Mouse (Mus musculus): ENCODE measurements around the gene Ndufa8. TPM values are rescaled to one million over a fixed set of nuclear protein-coding genes. Genes with fewer than 3 reads are reported as not detected.

Ndufa8 gene
- polyA plus RNA-seq, 1 experiment: 99.4 TPM

- no peak overlapping the region for H3K27ac ChIP-seq (ENCODE audit: insufficient read depth, low read length)
- TF ChIP-seq POLR2A (IDR thresholded peaks at IDR 0.05; ENCODE audit: low read depth, low read length): no peak
- TF ChIP-seq CTCF (IDR thresholded peaks at IDR 0.05; ENCODE audit: borderline replicate concordance, insufficient read depth, low read length): no peak
- H3K4me1 ChIP-seq (ENCODE audit: control insufficient read depth, insufficient read depth, low read length): 0 out of 2 replicates have a peak, but pooled peaks cover 4% of the 10 kb centered on the region
- no peak overlapping the region for H3K4me3 ChIP-seq (ENCODE audit: insufficient read depth, low read length)
Observed at GRCm38 (mm10) chr2:35996753-35997152, 52.5 kb downstream of the Ndufa8 start.

GRCm38 (mm10) chr2:35994303-35994702 lies 54.9 kb downstream of the Ndufa8 start:
- Histone ChIP-seq H3K27ac (ENCODE audit: insufficient read depth, low read length) (no peak overlapping the region), H3K4me1 (ENCODE audit: control insufficient read depth, insufficient read depth, low read length) (0 out of 2 replicates have a peak, but pooled peaks cover 4% of the 10 kb centered on the region), H3K4me3 (ENCODE audit: insufficient read depth, low read length) (no peak overlapping the region)
- no peak for TF ChIP-seq CTCF (IDR thresholded peaks at IDR 0.05; ENCODE audit: borderline replicate concordance, insufficient read depth, low read length)
- TF ChIP-seq POLR2A (IDR thresholded peaks at IDR 0.05; ENCODE audit: low read depth, low read length): no peak

GRCm38 (mm10) chr2:35993481-35993880 lies 55.7 kb downstream of the Ndufa8 start:
- no peak overlapping the region for H3K4me3 ChIP-seq (ENCODE audit: insufficient read depth, low read length)
- H3K27ac ChIP-seq (ENCODE audit: insufficient read depth, low read length): no peak overlapping the region
- TF ChIP-seq POLR2A (IDR thresholded peaks at IDR 0.05; ENCODE audit: low read depth, low read length) (no peak), CTCF (IDR thresholded peaks at IDR 0.05; ENCODE audit: borderline replicate concordance, insufficient read depth, low read length) (no peak)
- H3K4me1 ChIP-seq (ENCODE audit: control insufficient read depth, insufficient read depth, low read length): 0 out of 2 replicates have a peak, but pooled peaks cover 4% of the 10 kb centered on the region

- H3K4me3 ChIP-seq (ENCODE audit: insufficient read depth, low read length): no peak overlapping the region
- H3K27ac ChIP-seq (ENCODE audit: insufficient read depth, low read length): no peak overlapping the region
- H3K4me1 ChIP-seq (ENCODE audit: control insufficient read depth, insufficient read depth, low read length): 0 out of 2 replicates have a peak, but pooled peaks cover 4% of the 10 kb centered on the region
- TF ChIP-seq POLR2A (IDR thresholded peaks at IDR 0.05; ENCODE audit: low read depth, low read length) (no peak), CTCF (IDR thresholded peaks at IDR 0.05; ENCODE audit: borderline replicate concordance, insufficient read depth, low read length) (no peak)
Observed at GRCm38 (mm10) chr2:35992259-35992658, 56.9 kb downstream of the Ndufa8 start.

Other genes starting within 250 kb of the Ndufa8 start
- gene Ttll11, start 69.5 kb downstream of the Ndufa8 start, polyA plus RNA-seq (2011; ENCODE audit: insufficient read length, low read depth, missing spikeins): 4.6 and 4.9 TPM in 2 replicates
- gene Morn5, start 52 bp upstream of the Ndufa8 start, polyA plus RNA-seq (2011; ENCODE audit: insufficient read length, low read depth, missing spikeins): not detected in 2 replicates
- 1.3 and 1.8 TPM in 2 replicates for gene Lhx6, start 56.0 kb upstream of the Ndufa8 start, polyA plus RNA-seq (2011; ENCODE audit: insufficient read length, low read depth, missing spikeins)
- 28.6 and 34.4 TPM in 2 replicates for gene Mrrf, start 87.0 kb upstream of the Ndufa8 start, polyA plus RNA-seq (2011; ENCODE audit: insufficient read length, low read depth, missing spikeins)
- gene Rbm18, start 87.4 kb upstream of the Ndufa8 start, polyA plus RNA-seq (2011; ENCODE audit: insufficient read length, low read depth, missing spikeins): 54.1 and 60.4 TPM in 2 replicates
- gene Ptgs1, start 181.0 kb upstream of the Ndufa8 start, polyA plus RNA-seq (2011; ENCODE audit: insufficient read length, low read depth, missing spikeins): 22.5 and 33.7 TPM in 2 replicates

Measured in embryonic fibroblast, embryonic 13.5 days (primary cell).